Mouse (Mus musculus) limb, embryonic 14.5 days (tissue): ENCODE results near the gene Hist2h3c2. TPM values are rescaled to one million over a fixed set of nuclear protein-coding genes. Genes with fewer than 3 reads are reported as not detected.
"Not testable (repeated sequence)": the region's sequence is repeated elsewhere in the genome, so short reads cannot be mapped to it uniquely, and the experiment has no call there.

Experiments
- ATAC-seq: fragments of 200-750 bp; cut with Nextera tagmentation; 2 replicates; pipeline ENCODE4 v1.8.0; 2017; ENCODE audit warnings: low read depth, moderate number of reproducible peaks, moderate TSS enrichment; ENCODE audit not compliant: low FRiP score
- DNase-seq: peaks from one replicate; pipeline ENCODE4 v3.0.0-alpha.2; 2015; ENCODE audit warnings: low spot score
- H3K27ac ChIP-seq: fragments of 300-500 bp; sonication (generic); replicated peaks from 2 replicates; pipeline ENCODE4 v1.5.1; 2014; ENCODE audit warnings: low read depth, mild to moderate bottlenecking, low read length, moderate library complexity, mixed read lengths
- H3K27me3 ChIP-seq: fragments of 300-500 bp; sonication (generic); 2 replicates; pipeline ENCODE4 v1.6.1; 2014; ENCODE audit warnings: low read length, mixed read lengths; ENCODE audit not compliant: control insufficient read depth, insufficient read depth
- H3K36me3 ChIP-seq: fragments of 300-500 bp; sonication (generic); 2 replicates; pipeline ENCODE4 v1.6.1; 2014; ENCODE audit warnings: mild to moderate bottlenecking, low read length, moderate library complexity, mixed read lengths; ENCODE audit not compliant: control insufficient read depth, insufficient read depth
- H3K4me1 ChIP-seq: fragments of 300-500 bp; sonication (generic); 2 replicates; pipeline ENCODE4 v1.6.1; 2014; ENCODE audit warnings: antibody characterized with exemption, low read length, mixed read lengths; ENCODE audit not compliant: control insufficient read depth, insufficient read depth
- H3K4me2 ChIP-seq: fragments of 300-500 bp; sonication (generic); replicated peaks from 2 replicates; pipeline ENCODE4 v1.6.1; 2014; ENCODE audit warnings: low read depth, mild to moderate bottlenecking, low read length, moderate library complexity; ENCODE audit not compliant: severe bottlenecking
- H3K4me3 ChIP-seq: fragments of 300-500 bp; sonication (generic); replicated peaks from 2 replicates; pipeline ENCODE4 v1.5.1; 2014; ENCODE audit warnings: low read length
- H3K9ac ChIP-seq: fragments of 300-500 bp; sonication (generic); 2 replicates; pipeline ENCODE4 v1.6.1; 2014; ENCODE audit warnings: mild to moderate bottlenecking, low read depth, low read length, moderate library complexity; ENCODE audit not compliant: severe bottlenecking
- H3K9me3 ChIP-seq: fragments of 300-500 bp; sonication (generic); 2 replicates; pipeline ENCODE4 v1.6.1; 2016; ENCODE audit warnings: low read length; ENCODE audit not compliant: control insufficient read depth
- POLR2A ChIP-seq: fragments of 200-500 bp; IDR thresholded peaks from 2 replicates; pipeline ENCODE4 v1.8.0; 2012; ENCODE audit warnings: inconsistent platforms, mild to moderate bottlenecking, moderate library complexity, borderline replicate concordance; ENCODE audit not compliant: insufficient read depth, insufficient read length; ENCODE audit errors: extremely low read depth
- WGBS: fragments of 180-500 bp; shearing (Covaris S2); extraction: QIAGEN DNeasy Blood & Tissue Kit; methylation state at CpG from one replicate; pipeline ENCODE4 v1.1.7; 2014; 5-methylcytosine and 5-hydroxymethylcytosine counted together
- polyA plus RNA-seq, 2 experiments: library from polyadenylated mRNA; depleted of rRNA in 1 of 2; stranded (reverse) in 1 of 2; unstranded in 1 of 2; fragments of >200 nt; fragmentation: Nextera tagmentation in 1 of 2; extraction: Ambion mirVana in 1 of 2; gene quantifications; 2 replicates each; pipeline versions ENCODE4 v1.2.1 to v1.2.3; 2012 to 2014

Hist2h3c2 gene
- polyA plus RNA-seq, 2 experiments: 8.0 to 74.4 TPM

- H3K36me3 ChIP-seq: no peaks in the 10 kb centered on the region
- WGBS: 13% methylated on average over 8 of the region's 8 CpGs
- H3K4me2 ChIP-seq: peak overlapping the region; percentile 71
Observed at GRCm38 (mm10) chr3:96277428-96277799, 38.5 kb upstream of the Hist2h3c2 start.

GRCm38 (mm10) chr3:96273591-96274465 is 34.9 kb upstream of the Hist2h3c2 start:
- no peaks in the 10 kb centered on the region for H3K36me3 ChIP-seq
- DNase-seq (no peak), ATAC-seq (no peak)
- TF ChIP-seq POLR2A: no peak
- no peak overlapping the region for H3K9ac ChIP-seq
- H3K4me3 ChIP-seq: no peak overlapping the region
- no peak overlapping the region for H3K4me2 ChIP-seq
- no peak overlapping the region for H3K27ac ChIP-seq
- no peaks in the 10 kb centered on the region for H3K9me3 ChIP-seq
- peaks cover 3% of the 10 kb centered on the region; the same call in 1 of the 2 replicates for H3K4me1 ChIP-seq
- H3K27me3 ChIP-seq: no peaks in the 10 kb centered on the region
- 87% methylated on average over 17 of the region's 17 CpGs for WGBS

More at GRCm38 (mm10) chr3:96277428-96277799, 38.5 kb upstream of the Hist2h3c2 start:
- Histone ChIP-seq H3K4me1 (peaks cover 3% of the 10 kb centered on the region; the same call in 1 of the 2 replicates), H3K27ac (peak overlapping the region; percentile 79), H3K4me3 (peak overlapping the region; percentile 43), H3K9ac (peak overlapping the region; percentile 59), H3K9me3 (no peaks in the 10 kb centered on the region), H3K27me3 (no peaks in the 10 kb centered on the region)
- DNase-seq: peak; percentile 50
- TF ChIP-seq POLR2A: no peak
- peak; percentile 20 for ATAC-seq

GRCm38 (mm10) chr3:96269511-96270474 is 30.9 kb upstream of the Hist2h3c2 start, which contains the start of gene Hist2h2bb:
Hist2h2bb (plus strand) TSS chr3:96269752.
- H3K36me3 ChIP-seq: no peaks in the 10 kb centered on the region
- H3K27ac ChIP-seq: peak within 1 kb of the TSS; percentile 96
- peak within 1 kb of the TSS; percentile 87 for H3K4me2 ChIP-seq
- H3K4me1 ChIP-seq: no peaks in the 10 kb centered on the region
- ATAC-seq: peak; percentile 95
- DNase-seq: peak; percentile 99
- peak within 1 kb of the TSS; percentile 53 for H3K4me3 ChIP-seq
- no peaks in the 10 kb centered on the region for H3K27me3 ChIP-seq
- no peaks in the 10 kb centered on the region for H3K9me3 ChIP-seq
- WGBS: under 1% methylated on average over 45 of the region's 45 CpGs
- peak within 1 kb of the TSS; percentile 71 for H3K9ac ChIP-seq
- TF ChIP-seq POLR2A: peak; percentile 99; the same call in 1 of the 2 replicates

GRCm38 (mm10) chr3:96268776-96269378 is 29.9 kb upstream of the Hist2h3c2 start:
- Histone ChIP-seq H3K4me2 (peak overlapping the region; percentile 87), H3K9ac (peak overlapping the region; percentile 58), H3K27ac (peak overlapping the region; percentile 96), H3K4me3 (peak overlapping the region; percentile 48)
- peak; percentile 20 for ATAC-seq
- H3K4me1 ChIP-seq, H3K36me3 ChIP-seq, DNase-seq, H3K27me3 ChIP-seq, H3K9me3 ChIP-seq: not testable (repeated sequence)
- 0 out of 2 replicates have a peak, but pooled peaks have one; percentile 5 for TF ChIP-seq POLR2A
- WGBS: 0% methylated on average over 9 of the region's 44 CpGs
